Mouse (Mus musculus): Measurements from ENCODE around the gene Prl8a8. TPM values are rescaled to one million over a fixed set of nuclear protein-coding genes. Genes with fewer than 3 reads are reported as not detected.

Prl8a8 gene
- total RNA-seq (2014; fragmentation: Nextera tagmentation) = not detected in 2 replicates
- not detected in 2 replicates for total RNA-seq (2017)
- not detected in 2 replicates for polyA plus RNA-seq (2012)

DNA sequence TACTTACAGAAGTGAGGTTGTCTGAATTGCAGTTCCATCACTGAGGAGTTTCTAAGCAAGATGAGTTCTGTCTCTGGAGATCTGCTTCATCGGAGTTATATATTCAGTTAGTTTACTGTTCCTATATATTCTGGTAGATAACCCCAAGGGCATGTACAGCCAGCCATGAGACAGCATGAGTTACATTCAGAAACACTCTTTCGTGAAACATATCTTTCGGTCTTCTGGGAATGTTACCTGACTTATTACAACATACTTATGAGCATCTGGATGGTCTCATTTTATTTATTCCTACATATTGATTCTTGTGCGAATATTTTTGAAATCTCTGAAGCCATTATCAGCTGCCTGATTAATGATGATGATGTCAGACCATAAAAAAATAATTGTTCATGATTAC lies at the start of gene Prl8a8:
Gene Prl8a8 (minus strand): TSS at position 101 of the 400 bp plus-strand sequence.
- H3K9me3 ChIP-seq (replicated peaks) = no peaks in the 10 kb centered on the region
- no peaks in the 10 kb centered on the region for H3K4me1 ChIP-seq (ENCODE audit: insufficient read depth, low read depth, low read length)
- DNase-seq (ENCODE audit: low spot score) = no peak
- no peaks in the 10 kb centered on the region for H3K36me3 ChIP-seq (replicated peaks)
- no peaks in the 10 kb centered on the region for H3K27me3 ChIP-seq (ENCODE audit: insufficient read depth, low read length)
- no peak within 1 kb of the TSS for H3K4me3 ChIP-seq (ENCODE audit: low read depth, low read length)
- no peak for TF ChIP-seq CTCF (IDR thresholded peaks at IDR 0.05; ENCODE audit: low read depth, low read length)
- no peak for TF ChIP-seq TAL1 (conservative IDR thresholded peaks at IDR 0.05; ENCODE audit: low read depth, low read length)
- no peak for TF ChIP-seq GATA2 (IDR thresholded peaks at IDR 0.05; ENCODE audit: borderline replicate concordance, low read depth, low read length)
- TF ChIP-seq GATA1 (IDR thresholded peaks at IDR 0.05; ENCODE audit: borderline replicate concordance, low read length) = no peak
- no peak for TF ChIP-seq POLR2AphosphoS5 (IDR thresholded peaks at IDR 0.05; ENCODE audit: insufficient replicate concordance, low read depth, low read length)
- no peak for ATAC-seq (ENCODE audit: extremely low read depth, insufficient number of reproducible peaks, low FRiP score, poor library complexity, severe bottlenecking)

DNA sequence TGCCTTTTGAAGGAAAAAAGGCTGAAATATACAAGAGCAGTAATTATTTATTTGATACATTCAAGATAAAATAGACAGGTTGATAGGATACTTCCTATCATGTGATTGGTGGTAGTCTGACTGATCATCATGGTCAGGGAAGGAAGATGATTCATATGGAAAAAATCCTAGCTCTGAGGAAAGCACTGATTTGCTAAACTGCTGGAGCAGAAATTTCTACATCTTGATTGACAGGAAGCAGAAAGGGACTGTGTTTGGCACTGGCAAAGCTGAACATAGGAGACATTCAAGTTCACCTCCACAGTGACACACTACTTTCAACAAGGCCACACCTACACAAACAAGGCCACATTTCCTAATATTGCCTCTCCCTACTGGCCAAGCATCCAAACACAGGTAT lies 40.3 kb upstream of the Prl8a8 start:
- DNase-seq (ENCODE audit: low spot score) = no peak
- TF ChIP-seq CTCF (IDR thresholded peaks at IDR 0.05; ENCODE audit: low read depth, low read length) = no peak
- no peak for TF ChIP-seq GATA2 (IDR thresholded peaks at IDR 0.05; ENCODE audit: borderline replicate concordance, low read depth, low read length)
- TF ChIP-seq GATA1 (IDR thresholded peaks at IDR 0.05; ENCODE audit: borderline replicate concordance, low read length) = no peak
- no peak for TF ChIP-seq TAL1 (conservative IDR thresholded peaks at IDR 0.05; ENCODE audit: low read depth, low read length)

GRCm38 (mm10) chr13:27523156-27523555 lies 10.1 kb upstream of the Prl8a8 start:
- TF ChIP-seq GATA2 (IDR thresholded peaks at IDR 0.05; ENCODE audit: borderline replicate concordance, low read depth, low read length) (no peak), CTCF (IDR thresholded peaks at IDR 0.05; ENCODE audit: low read depth, low read length) (no peak), GATA1 (IDR thresholded peaks at IDR 0.05; ENCODE audit: borderline replicate concordance, low read length) (no peak), TAL1 (conservative IDR thresholded peaks at IDR 0.05; ENCODE audit: low read depth, low read length) (no peak), POLR2AphosphoS5 (IDR thresholded peaks at IDR 0.05; ENCODE audit: insufficient replicate concordance, low read depth, low read length) (no peak)
- Histone ChIP-seq H3K9me3 (replicated peaks) (no peaks in the 10 kb centered on the region), H3K4me3 (ENCODE audit: low read depth, low read length) (no peak overlapping the region), H3K4me1 (ENCODE audit: insufficient read depth, low read depth, low read length) (no peaks in the 10 kb centered on the region), H3K36me3 (replicated peaks) (no peaks in the 10 kb centered on the region), H3K27me3 (ENCODE audit: insufficient read depth, low read length) (no peaks in the 10 kb centered on the region)
- no peak for ATAC-seq (ENCODE audit: extremely low read depth, insufficient number of reproducible peaks, low FRiP score, poor library complexity, severe bottlenecking)
- no peak for DNase-seq (ENCODE audit: low spot score)

More for the DNA sequence above, 40.3 kb upstream of the Prl8a8 start:
- Histone ChIP-seq H3K4me1 (ENCODE audit: insufficient read depth, low read depth, low read length) (no peaks in the 10 kb centered on the region), H3K9me3 (replicated peaks) (no peaks in the 10 kb centered on the region), H3K4me3 (ENCODE audit: low read depth, low read length) (no peak overlapping the region), H3K27me3 (ENCODE audit: insufficient read depth, low read length) (no peaks in the 10 kb centered on the region), H3K36me3 (replicated peaks) (no peaks in the 10 kb centered on the region)
- no peak for ATAC-seq (ENCODE audit: extremely low read depth, insufficient number of reproducible peaks, low FRiP score, poor library complexity, severe bottlenecking)

DNA sequence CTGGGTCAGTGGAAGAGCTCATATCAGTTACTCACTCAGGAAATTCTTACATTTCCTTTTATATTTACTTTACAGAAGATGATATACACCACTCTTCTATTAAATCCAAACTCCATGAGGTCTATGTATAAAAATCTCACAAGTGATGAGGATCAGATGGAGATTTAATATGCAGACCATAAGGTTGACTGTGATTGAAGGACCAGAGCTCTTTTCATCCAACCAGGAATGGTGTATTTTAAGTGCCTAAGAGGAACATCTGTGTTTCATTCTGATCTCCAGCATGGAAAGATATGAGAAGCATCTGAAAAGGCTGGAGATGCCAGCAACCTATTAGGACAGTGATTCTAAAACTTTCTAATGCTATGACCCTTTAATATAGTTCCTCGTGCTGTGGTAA lies 5.4 kb downstream of the Prl8a8 start:
- no peaks in the 10 kb centered on the region for H3K27me3 ChIP-seq (ENCODE audit: insufficient read depth, low read length)
- no peaks in the 10 kb centered on the region for H3K9me3 ChIP-seq (replicated peaks)
- TF ChIP-seq POLR2AphosphoS5 (IDR thresholded peaks at IDR 0.05; ENCODE audit: insufficient replicate concordance, low read depth, low read length) = no peak
- no peak for TF ChIP-seq TAL1 (conservative IDR thresholded peaks at IDR 0.05; ENCODE audit: low read depth, low read length)
- TF ChIP-seq GATA1 (IDR thresholded peaks at IDR 0.05; ENCODE audit: borderline replicate concordance, low read length) = no peak
- no peak for TF ChIP-seq GATA2 (IDR thresholded peaks at IDR 0.05; ENCODE audit: borderline replicate concordance, low read depth, low read length)
- TF ChIP-seq CTCF (IDR thresholded peaks at IDR 0.05; ENCODE audit: low read depth, low read length) = no peak
- no peak for DNase-seq (ENCODE audit: low spot score)
- no peak for ATAC-seq (ENCODE audit: extremely low read depth, insufficient number of reproducible peaks, low FRiP score, poor library complexity, severe bottlenecking)
- no peak overlapping the region for H3K4me3 ChIP-seq (ENCODE audit: low read depth, low read length)
- H3K4me1 ChIP-seq (ENCODE audit: insufficient read depth, low read depth, low read length) = no peaks in the 10 kb centered on the region
- H3K36me3 ChIP-seq (replicated peaks) = no peaks in the 10 kb centered on the region

Other genes starting within 250 kb of the Prl8a8 start
- not detected in 2 replicates for gene Prl6a1, start 200.6 kb downstream of the Prl8a8 start, total RNA-seq (2014; fragmentation: Nextera tagmentation)
- gene Prl6a1, start 200.6 kb downstream of the Prl8a8 start, total RNA-seq (2017) = not detected in 2 replicates
- gene Prl6a1, start 200.6 kb downstream of the Prl8a8 start, polyA plus RNA-seq (2012) = not detected in 2 replicates
- not detected in 2 replicates for gene Prl8a2, start 167.5 kb downstream of the Prl8a8 start, total RNA-seq (2014; fragmentation: Nextera tagmentation)
- not detected in 2 replicates for gene Prl8a2, start 167.5 kb downstream of the Prl8a8 start, total RNA-seq (2017)
- not detected in 2 replicates for gene Prl8a2, start 167.5 kb downstream of the Prl8a8 start, polyA plus RNA-seq (2012)
- gene Prl2b1, start 122.4 kb downstream of the Prl8a8 start, total RNA-seq (2014; fragmentation: Nextera tagmentation) = not detected in 2 replicates
- gene Prl2b1, start 122.4 kb downstream of the Prl8a8 start, total RNA-seq (2017) = not detected in 2 replicates
- not detected in 2 replicates for gene Prl2b1, start 122.4 kb downstream of the Prl8a8 start, polyA plus RNA-seq (2012)
- not detected in 2 replicates for gene Prl8a6, start 74.5 kb downstream of the Prl8a8 start, total RNA-seq (2014; fragmentation: Nextera tagmentation)
- gene Prl8a6, start 74.5 kb downstream of the Prl8a8 start, total RNA-seq (2017) = not detected in 2 replicates
- gene Prl8a6, start 74.5 kb downstream of the Prl8a8 start, polyA plus RNA-seq (2012) = not detected in 2 replicates
- not detected in 2 replicates for gene Prl8a9, start 51.4 kb upstream of the Prl8a8 start, total RNA-seq (2014; fragmentation: Nextera tagmentation)
- 0.23 TPM in 1 of 2 replicates, not detected in the other for gene Prl8a9, start 51.4 kb upstream of the Prl8a8 start, total RNA-seq (2017)
- gene Prl8a9, start 51.4 kb upstream of the Prl8a8 start, polyA plus RNA-seq (2012) = not detected in 2 replicates
- not detected in 2 replicates for gene Prl8a1, start 69.0 kb upstream of the Prl8a8 start, total RNA-seq (2014; fragmentation: Nextera tagmentation)
- gene Prl8a1, start 69.0 kb upstream of the Prl8a8 start, total RNA-seq (2017) = 0.22 TPM in 1 of 2 replicates, not detected in the other
- not detected in 2 replicates for gene Prl8a1, start 69.0 kb upstream of the Prl8a8 start, polyA plus RNA-seq (2012)
- not detected in 2 replicates for gene Prl7b1, start 97.4 kb upstream of the Prl8a8 start, total RNA-seq (2014; fragmentation: Nextera tagmentation)
- 1.5 and 2.0 TPM in 2 replicates for gene Prl7b1, start 97.4 kb upstream of the Prl8a8 start, total RNA-seq (2017)
- not detected in 2 replicates for gene Prl7b1, start 97.4 kb upstream of the Prl8a8 start, polyA plus RNA-seq (2012)
- not detected in 2 replicates for gene Prl7a1, start 129.3 kb upstream of the Prl8a8 start, total RNA-seq (2014; fragmentation: Nextera tagmentation)
- gene Prl7a1, start 129.3 kb upstream of the Prl8a8 start, total RNA-seq (2017) = not detected in 2 replicates
- not detected in 2 replicates for gene Prl7a1, start 129.3 kb upstream of the Prl8a8 start, polyA plus RNA-seq (2012)
- not detected in 2 replicates for gene Prl7a2, start 154.8 kb upstream of the Prl8a8 start, total RNA-seq (2014; fragmentation: Nextera tagmentation)
- gene Prl7a2, start 154.8 kb upstream of the Prl8a8 start, total RNA-seq (2017) = not detected in 2 replicates
- gene Prl7a2, start 154.8 kb upstream of the Prl8a8 start, polyA plus RNA-seq (2012) = not detected in 2 replicates
- gene Prl7d1, start 203.5 kb upstream of the Prl8a8 start, total RNA-seq (2014; fragmentation: Nextera tagmentation) = not detected in 2 replicates
- gene Prl7d1, start 203.5 kb upstream of the Prl8a8 start, total RNA-seq (2017) = 0.05 TPM in 1 of 2 replicates, not detected in the other
- not detected in 2 replicates for gene Prl7d1, start 203.5 kb upstream of the Prl8a8 start, polyA plus RNA-seq (2012)

All from G1E (cell line).